In the genomic region with DNA sequence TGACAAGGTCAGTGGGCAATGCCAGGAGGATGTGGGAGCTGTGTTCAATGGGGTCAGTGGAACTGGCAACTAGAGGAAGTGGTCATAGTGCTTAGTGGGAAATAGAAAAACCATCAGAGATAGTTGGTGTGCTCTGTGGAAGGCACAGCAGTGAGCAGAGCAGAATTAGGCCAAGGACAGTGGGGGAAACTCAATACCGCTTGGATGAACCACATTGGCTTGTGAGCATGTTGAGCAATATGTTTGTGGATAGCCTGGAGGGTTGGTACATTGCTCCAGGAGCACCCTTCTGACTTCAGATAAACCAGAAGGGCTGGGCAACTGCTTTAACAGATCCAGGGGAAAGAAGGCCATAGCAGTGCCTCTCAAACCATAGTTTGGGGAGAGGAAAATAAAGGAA, we compare ENCODE assay signal across 27 mouse cellular contexts. TPM values are rescaled to one million over a fixed set of nuclear protein-coding genes. Genes with fewer than 3 reads are reported as not detected.
DNase-seq lines count a peak whose midpoint lies in the region; ATAC-seq lines count a peak whose summit lies in the region.
"Had no signal": no experiment of that assay in that cellular context is flagged by ENCODE, and none has a peak within 500 bp of the region (broad histone marks: within the 10 kb centered on the region; RNA-seq: fewer than 3 reads in every experiment).

No protein-coding gene starts in this region.

- H3K4me1 ChIP-seq in liver, embryonic 15.5 days (replicated peaks): peaks cover 23% of the 10 kb centered on the region

- H3K27ac ChIP-seq in liver, embryonic 15.5 days (replicated peaks): peak overlapping the region; percentile 51
- H3K27ac ChIP-seq: gastrocnemius, adult 2 months; hindbrain, embryonic 10.5 days; hindbrain, embryonic 15.5 days; left cerebral cortex, adult 2 months; limb, embryonic 13.5 days; midbrain, embryonic 12.5 days; neural tube, embryonic 13.5 days; stomach, embryonic 15.5 days had no signal

- H3K27me3 ChIP-seq in liver, embryonic 15.5 days: no peaks in the 10 kb centered on the region
- H3K27me3 ChIP-seq: hindbrain, embryonic 15.5 days; limb, embryonic 13.5 days; neural tube, embryonic 13.5 days; stomach, embryonic 15.5 days had no signal

- H3K4me3 ChIP-seq in liver, embryonic 15.5 days (replicated peaks): no peak overlapping the region
- H3K4me3 ChIP-seq: erythroblast, embryonic 14.5 days; gastrocnemius, adult 2 months; hindbrain, embryonic 10.5 days; hindbrain, embryonic 15.5 days; left cerebral cortex, adult 2 months; limb, embryonic 13.5 days; midbrain, embryonic 12.5 days; neural tube, embryonic 13.5 days; stomach, embryonic 15.5 days had no signal

- no peaks in the 10 kb centered on the region for H3K36me3 ChIP-seq in liver, embryonic 15.5 days (replicated peaks)
- H3K36me3 ChIP-seq: hindbrain, embryonic 10.5 days; hindbrain, embryonic 15.5 days; limb, embryonic 13.5 days; midbrain, embryonic 12.5 days; neural tube, embryonic 13.5 days; stomach, embryonic 15.5 days had no signal

- WGBS in liver, embryonic 15.5 days (ENCODE audit: insufficient replicate concordance): 69% methylated on average over 1 of the region's 1 CpGs

- no peaks in the 10 kb centered on the region for H3K9me3 ChIP-seq in liver, embryonic 15.5 days (replicated peaks)
- H3K9me3 ChIP-seq: hindbrain, embryonic 15.5 days; midbrain, embryonic 12.5 days; neural tube, embryonic 13.5 days; stomach, embryonic 15.5 days had no signal

- no peak overlapping the region for H3K9ac ChIP-seq in liver, embryonic 15.5 days
- H3K9ac ChIP-seq: hindbrain, embryonic 15.5 days; limb, embryonic 13.5 days; midbrain, embryonic 12.5 days; neural tube, embryonic 13.5 days; stomach, embryonic 15.5 days had no signal

- peak; percentile 39 for DNase-seq in adrenal gland, adult 8-10 months
- DNase-seq in adrenal gland, postnatal 25 days: no peak
- DNase-seq in adipocyte (ENCODE audit: low spot score): peak; percentile 15
- DNase-seq in gastrocnemius, postnatal 14 days: no peak
- no peak for DNase-seq in T-cell, adult 2 months (ENCODE audit: low spot score)
- DNase-seq: cerebellum, adult 11-12 months; cerebellum, postnatal 10 days; gastrocnemius, adult 2 months; heart, postnatal 14 days; kidney, adult 11 months; kidney, postnatal 25 days; lung, adult 2 months; lung, postnatal 14 days; right cerebral cortex, postnatal 14 days had no signal

- ATAC-seq in liver, embryonic 15.5 days (ENCODE audit: insufficient read depth): no peak
- peak; percentile 30 for ATAC-seq in megakaryocyte progenitor cell, adult 5-6 weeks (replicated peaks; ENCODE audit: poor library complexity)
- ATAC-seq: activated CD4-positive, CD25-positive, alpha-beta regulatory T cell, adult 4 months; forebrain, embryonic 16.5 days; inflammation-experienced regulatory T-cells, adult 6 months had no signal

- no peak overlapping the region for H3K4me2 ChIP-seq in liver, embryonic 15.5 days
- H3K4me2 ChIP-seq: hindbrain, embryonic 15.5 days; limb, embryonic 13.5 days; midbrain, embryonic 12.5 days; neural tube, embryonic 13.5 days; stomach, embryonic 15.5 days had no signal

- intact Hi-C loops in gastrocnemius, postnatal 14 days (cut with DNase I; ENCODE audit: low total_unique reads): no loop called here

RNA-seq across cellular contexts. Expression of gene Rnf141, which starts 4.1 kb away (rescaled TPM):
- total RNA-seq in adrenal gland, adult 8-10 months (2022): 10 to 100 TPM; 62.0 to 88.2 (median 80.4) TPM
- 52.9 and 74.3 TPM in 2 replicates for total RNA-seq in adrenal gland, postnatal 25 days (2021)
- 24.7 and 29.0 TPM in 2 replicates for polyA plus RNA-seq in liver, embryonic 15.5 days (2015; fragmentation: Nextera tagmentation; extraction: Ambion mirVana)
- 20.1 and 34.9 TPM in 2 replicates for total RNA-seq in megakaryocyte progenitor cell, adult 5-6 weeks (2015)
- total RNA-seq in megakaryocyte progenitor cell, adult 5-6 weeks (2017): 26.2 and 35.4 TPM in 2 replicates
- total RNA-seq in gastrocnemius, postnatal 14 days (2021): 10 to 100 TPM; 12.7 to 13.7 TPM

RNA-seq across cellular contexts. Expression of gene Lyve1, which starts 14.7 kb away (rescaled TPM):
- total RNA-seq in adrenal gland, adult 8-10 months (2022): 10 to 100 TPM in 1 of 4 experiments, 1 to 10 TPM in 3; 1.9 to 12.4 (median 7.3) TPM
- total RNA-seq in adrenal gland, postnatal 25 days (2021): 3.8 and 5.9 TPM in 2 replicates
- 23.8 and 24.1 TPM in 2 replicates for polyA plus RNA-seq in liver, embryonic 15.5 days (2015; fragmentation: Nextera tagmentation; extraction: Ambion mirVana)
- total RNA-seq in megakaryocyte progenitor cell, adult 5-6 weeks (2015): 0.10 TPM in 1 of 2 replicates, not detected in the other
- not detected in 2 replicates for total RNA-seq in megakaryocyte progenitor cell, adult 5-6 weeks (2017)
- 10 to 100 TPM; 10.4 to 11.9 TPM for total RNA-seq in gastrocnemius, postnatal 14 days (2021)
- polyA plus RNA-seq: activated CD4-positive, CD25-positive, alpha-beta regulatory T cell, adult 4 months; inflammation-experienced regulatory T-cells, adult 6 months had no signal

Comparison
In these comparisons a context has a peak if more than half of its experiments do, and no peak if none do; other contexts are left out.
1. DNase-seq: peak in adrenal gland, adult 8-10 months (single experiment) and adipocyte (single experiment); none in adrenal gland, postnatal 25 days (single experiment), gastrocnemius, postnatal 14 days (single experiment) and T-cell, adult 2 months (single experiment).